Mouse (Mus musculus) thymus, adult 2 months (tissue): ENCODE data around the gene Glyctk.

Source experiments
- CTCF ChIP-seq: fragments of 200-500 bp; IDR thresholded peaks from 2 replicates; pipeline ENCODE4 v1.5.1; 2012; ENCODE audit warnings: mild to moderate bottlenecking, control low read depth, low read length, moderate library complexity, borderline replicate concordance; ENCODE audit not compliant: control insufficient read depth, poor library complexity, insufficient read depth; ENCODE audit errors: extremely low read depth
- POLR2A ChIP-seq: fragments of 200-500 bp; IDR thresholded peaks from 2 replicates; pipeline ENCODE4 v1.6.1; 2012; ENCODE audit warnings: mild to moderate bottlenecking, low read length, control low read depth, moderate library complexity; ENCODE audit not compliant: control insufficient read depth, poor library complexity, insufficient read depth; ENCODE audit errors: extremely low read depth

GRCm38 (mm10) chr9:106198962-106199458 is 41.1 kb upstream of the Glyctk start:
- TF ChIP-seq POLR2A (no peak), CTCF (no peak)
